Mouse (Mus musculus) olfactory bulb, adult 2 months (tissue): ENCODE measurements around the gene Negr1.

Source experiments
- CTCF ChIP-seq: fragments of 200-500 bp; IDR thresholded peaks from 2 replicates; pipeline ENCODE4 v1.5.1; 2012; ENCODE audit warnings: low read depth, mild to moderate bottlenecking, low read length, moderate library complexity; ENCODE audit not compliant: insufficient read depth
- POLR2A ChIP-seq: fragments of 200-500 bp; IDR thresholded peaks from 2 replicates; pipeline ENCODE4 v1.6.1; 2012; ENCODE audit warnings: mild to moderate bottlenecking, low read depth, low read length, moderate library complexity; ENCODE audit not compliant: insufficient read depth

GRCm38 (mm10) chr3:156871641-156872196, 310.1 kb downstream of the Negr1 start:
- no peak for TF ChIP-seq CTCF
- no peak for TF ChIP-seq POLR2A
